Mouse (Mus musculus) cortical plate, adult 2 months (tissue): ENCODE data around the gene Slc26a5. TPM values are rescaled to one million over a fixed set of nuclear protein-coding genes. Genes with fewer than 3 reads are reported as not detected.
A peak's percentile ranks its signal among the peaks of the same experiment; 100 is the strongest.

Source experiments
- H3K27ac ChIP-seq: fragments of 200-500 bp; 2 replicates; pipeline ENCODE4 v1.5.1; 2012; ENCODE audit warnings: low read length, control low read depth, inconsistent platforms; ENCODE audit not compliant: insufficient read depth
- H3K4me1 ChIP-seq: fragments of 200-500 bp; 2 replicates; pipeline ENCODE4 v1.6.1; 2011; ENCODE audit warnings: low read length; ENCODE audit not compliant: control insufficient read depth, insufficient read depth
- H3K4me3 ChIP-seq: fragments of 200-500 bp; 2 replicates; pipeline ENCODE4 v1.5.1; 2011; ENCODE audit warnings: mild to moderate bottlenecking, low read length, control low read depth; ENCODE audit not compliant: insufficient read depth
- CTCF ChIP-seq: fragments of 200-500 bp; IDR thresholded peaks from 2 replicates; pipeline ENCODE4 v1.5.1; 2011; ENCODE audit warnings: mild to moderate bottlenecking, control low read depth, low read length; ENCODE audit not compliant: insufficient read depth; ENCODE audit errors: extremely low read depth
- POLR2A ChIP-seq: fragments of 200-500 bp; IDR thresholded peaks from 2 replicates; pipeline ENCODE4 v1.6.1; 2011; ENCODE audit warnings: mild to moderate bottlenecking, low read length, control low read depth; ENCODE audit not compliant: insufficient read depth; ENCODE audit errors: extremely low read depth
- polyA plus RNA-seq: library from polyadenylated mRNA; depleted of rRNA; stranded (reverse); fragments of >200 nt; gene quantifications from 2 replicates; pipeline ENCODE4 v1.2.3, GENCODE M21; 2012; rRNA removed

The Slc26a5 gene
- polyA plus RNA-seq: 0.09 and 0.29 TPM in 2 replicates

DNA sequence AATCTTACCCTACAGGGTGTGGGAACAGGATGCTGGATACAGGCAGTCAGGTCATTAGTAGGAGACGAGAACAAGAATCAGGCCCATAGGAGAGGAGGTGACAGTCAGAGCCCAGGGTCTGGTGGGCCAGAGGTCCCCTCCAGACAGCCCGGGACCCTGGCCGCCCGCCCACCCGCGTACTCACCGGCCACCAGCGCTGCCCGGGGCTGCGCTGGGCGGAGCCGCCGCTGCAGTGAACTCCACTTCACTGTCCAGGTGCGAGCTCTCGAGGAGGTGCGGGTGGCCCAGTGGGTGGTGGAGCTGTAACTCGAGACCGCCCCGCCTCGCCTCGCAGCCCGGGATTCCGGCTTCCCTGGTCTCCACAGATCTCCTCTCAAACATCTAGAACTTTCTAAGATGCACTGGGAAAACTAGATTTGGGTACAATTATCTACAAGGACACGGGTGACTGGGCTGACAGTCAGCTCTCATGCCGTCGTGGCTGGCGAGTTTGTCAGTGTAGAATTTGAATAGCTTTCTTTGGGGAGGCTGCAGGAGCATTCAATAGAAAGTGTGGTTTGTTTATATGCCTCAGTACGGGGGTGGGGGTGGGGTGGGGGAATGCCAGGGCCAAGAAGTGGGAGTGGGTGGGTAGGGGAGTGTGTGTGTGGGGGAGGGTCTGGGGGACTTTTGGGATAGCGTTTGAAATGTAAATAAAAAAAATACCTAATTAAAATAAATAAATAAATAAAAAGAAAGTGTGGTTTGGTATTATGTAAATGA is at the start of gene Slc26a5:
Gene Slc26a5, minus strand, starts transcription at position 259 of the 762 bp plus-strand sequence.
- no peaks in the 10 kb centered on the region for H3K4me1 ChIP-seq
- no peak within 1 kb of the TSS for H3K27ac ChIP-seq
- TF ChIP-seq CTCF (no peak), POLR2A (no peak)
- peak within 1 kb of the TSS; percentile 29; the same call in 1 of the 2 replicates for H3K4me3 ChIP-seq

GRCm38 (mm10) chr5:21914776-21915175 is 49.4 kb upstream of the Slc26a5 start:
- H3K27ac ChIP-seq: no peak overlapping the region
- TF ChIP-seq CTCF (no peak), POLR2A (no peak)
- no peaks in the 10 kb centered on the region for H3K4me1 ChIP-seq
- no peak overlapping the region for H3K4me3 ChIP-seq

DNA sequence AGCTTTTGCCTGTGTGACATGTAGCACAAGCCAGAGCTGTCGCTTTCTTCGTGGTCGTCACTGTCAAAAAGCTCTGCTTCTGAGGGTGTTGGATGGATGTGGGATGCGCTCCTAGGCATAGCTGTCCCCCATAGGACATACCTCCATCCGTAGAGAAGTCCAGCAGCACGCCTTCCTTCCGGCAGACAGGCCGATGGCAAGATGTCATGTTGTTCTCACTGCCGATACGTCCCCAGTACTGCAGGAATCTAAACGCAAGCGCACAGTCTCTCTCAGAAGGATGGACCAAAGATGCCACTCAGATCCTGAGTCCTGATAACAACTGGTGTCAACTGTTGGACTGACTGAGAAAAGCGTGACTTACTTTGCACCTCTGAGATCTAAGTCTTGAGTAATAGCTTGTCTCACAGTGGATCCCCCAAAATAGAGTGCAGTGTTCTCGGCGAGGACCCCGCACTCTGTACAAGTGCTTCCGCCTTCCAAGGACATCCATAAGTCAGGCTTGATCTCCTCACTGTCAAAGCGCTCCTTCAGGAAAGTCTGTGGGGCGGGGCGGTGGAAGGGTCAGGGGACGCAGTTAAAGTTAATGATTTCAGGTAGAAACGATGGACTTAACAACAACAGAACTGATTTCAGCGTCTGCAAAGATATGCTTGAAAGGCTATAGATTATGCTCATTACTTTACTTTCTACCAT is 47.6 kb upstream of the Slc26a5 start:
- no peaks in the 10 kb centered on the region for H3K4me1 ChIP-seq
- H3K27ac ChIP-seq: no peak overlapping the region
- no peak overlapping the region for H3K4me3 ChIP-seq
- TF ChIP-seq CTCF: no peak
- no peak for TF ChIP-seq POLR2A

DNA sequence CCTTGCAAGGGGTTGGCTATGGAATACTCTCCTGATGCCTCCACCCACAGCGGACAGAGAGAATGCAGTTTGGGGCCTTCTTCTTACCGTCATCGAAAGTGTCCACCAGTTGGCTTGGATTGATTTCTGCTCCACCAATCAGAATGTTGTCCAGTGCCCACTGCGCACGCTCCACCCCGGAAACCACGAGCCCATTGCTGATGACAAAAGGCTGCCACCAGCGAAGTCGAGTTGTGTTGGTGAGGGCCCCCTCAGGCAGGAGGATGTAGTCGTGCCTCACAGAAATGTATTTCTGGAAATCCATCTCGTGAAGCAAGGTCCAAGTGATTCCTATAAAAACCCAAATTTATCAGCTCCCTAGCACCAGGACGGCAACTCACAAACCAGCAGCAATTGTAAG is 45.3 kb upstream of the Slc26a5 start:
- H3K27ac ChIP-seq: no peak overlapping the region
- H3K4me3 ChIP-seq: no peak overlapping the region
- TF ChIP-seq POLR2A (no peak), CTCF (no peak)
- H3K4me1 ChIP-seq: no peaks in the 10 kb centered on the region

DNA sequence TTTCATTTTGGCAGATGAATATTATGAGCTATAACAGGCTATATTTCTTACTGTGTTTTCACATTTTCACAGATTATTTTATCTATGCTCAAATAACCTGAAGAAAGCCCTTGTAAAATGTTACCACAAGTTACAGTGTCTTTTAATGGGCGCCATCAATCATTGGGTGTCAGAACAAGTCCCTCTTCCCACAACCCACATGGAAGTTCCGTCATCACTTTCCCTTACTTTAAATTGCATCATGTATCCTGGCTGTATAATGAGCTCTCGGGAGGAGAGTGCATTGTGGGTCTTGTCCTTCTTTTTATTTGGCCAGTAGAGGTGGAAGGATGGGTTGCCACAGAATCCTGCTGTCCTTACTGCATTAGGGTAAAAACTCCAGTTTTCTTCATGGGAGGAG is 44.3 kb upstream of the Slc26a5 start:
- TF ChIP-seq POLR2A (no peak), CTCF (no peak)
- no peak overlapping the region for H3K4me3 ChIP-seq
- H3K4me1 ChIP-seq: no peaks in the 10 kb centered on the region
- no peak overlapping the region for H3K27ac ChIP-seq

GRCm38 (mm10) chr5:21901411-21901810 is 36.0 kb upstream of the Slc26a5 start:
- no peak for TF ChIP-seq POLR2A
- TF ChIP-seq CTCF: no peak
- Histone ChIP-seq H3K4me1 (no peaks in the 10 kb centered on the region), H3K4me3 (no peak overlapping the region), H3K27ac (no peak overlapping the region)

DNA sequence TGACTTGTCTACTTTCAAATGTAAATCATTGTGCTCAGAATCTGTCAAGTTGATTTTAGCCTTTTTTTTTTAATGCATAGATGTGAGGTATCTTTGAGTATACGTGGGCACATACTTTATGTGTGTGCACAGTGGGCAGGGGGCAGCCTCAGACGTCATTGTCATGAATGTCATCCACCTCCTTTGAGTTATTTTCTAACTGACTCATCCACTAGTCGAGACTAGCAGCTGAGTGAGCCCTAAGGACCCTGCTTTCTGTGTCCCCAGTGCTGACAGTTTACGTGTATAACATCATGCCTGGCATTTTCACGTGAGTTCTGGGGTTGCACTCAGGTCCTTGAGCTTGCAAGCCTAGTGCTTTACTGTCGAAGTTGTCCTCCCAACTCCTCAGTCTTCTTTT is 35.5 kb upstream of the Slc26a5 start:
- Histone ChIP-seq H3K27ac (no peak overlapping the region), H3K4me1 (no peaks in the 10 kb centered on the region), H3K4me3 (no peak overlapping the region)
- TF ChIP-seq CTCF (no peak), POLR2A (no peak)

- Histone ChIP-seq H3K4me1 (no peaks in the 10 kb centered on the region), H3K27ac (no peak overlapping the region), H3K4me3 (no peak overlapping the region)
- TF ChIP-seq POLR2A (no peak), CTCF (no peak)
These were observed 33.5 kb upstream of the Slc26a5 start for GRCm38 (mm10) chr5:21898875-21899274.

GRCm38 (mm10) chr5:21896586-21896985 is 31.2 kb upstream of the Slc26a5 start:
- TF ChIP-seq POLR2A (no peak), CTCF (no peak)
- Histone ChIP-seq H3K4me1 (no peaks in the 10 kb centered on the region), H3K4me3 (no peak overlapping the region), H3K27ac (no peak overlapping the region)

DNA sequence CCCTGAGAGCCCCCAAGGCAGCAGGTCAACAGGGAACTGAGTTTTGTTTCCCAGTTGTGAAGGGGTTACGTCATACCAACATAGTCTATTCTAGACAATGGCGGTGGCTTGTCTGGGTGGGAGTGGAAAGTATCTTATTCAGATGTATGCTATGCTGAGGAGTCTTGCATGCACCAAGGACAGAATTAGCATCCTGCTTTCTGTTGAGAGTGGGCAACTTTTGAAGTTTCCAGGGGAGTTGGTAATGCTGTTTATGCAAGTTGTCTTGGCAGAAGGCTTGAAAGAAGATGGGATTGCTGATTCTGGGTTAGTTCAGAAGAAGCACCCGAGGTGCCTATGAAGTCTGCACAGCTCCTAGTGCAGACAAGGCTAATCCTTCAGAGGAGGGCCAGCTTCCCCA is 28.8 kb upstream of the Slc26a5 start:
- TF ChIP-seq CTCF: no peak
- TF ChIP-seq POLR2A: no peak
- Histone ChIP-seq H3K4me3 (no peak overlapping the region), H3K27ac (no peak overlapping the region), H3K4me1 (no peaks in the 10 kb centered on the region)
